Mouse (Mus musculus): ENCODE data around the gene Pappa2.

GRCm38 (mm10) chr1:158897339-158897738, 83.0 kb downstream of the Pappa2 start:
- TF ChIP-seq CTCF (IDR thresholded peaks at IDR 0.05; ENCODE audit: low read depth), result no peak
- TF ChIP-seq EP300 (IDR thresholded peaks at IDR 0.05; ENCODE audit: low read depth), result no peak

Data from liver, embryonic 14.5 days (tissue).